Mouse (Mus musculus) midbrain, embryonic 16.5 days (tissue): ENCODE data around the gene Cpne1. TPM values are rescaled to one million over a fixed set of nuclear protein-coding genes. Genes with fewer than 3 reads are reported as not detected.
A peak's percentile ranks its signal among the peaks of the same experiment; 100 is the strongest.

Experiments used
- ATAC-seq: fragments of 200-750 bp; cut with Nextera tagmentation; 2 replicates; pipeline ENCODE4 v1.8.0; 2017; ENCODE audit warnings: moderate TSS enrichment
- H3K27ac ChIP-seq: fragments of 300-500 bp; sonication (generic); 2 replicates; pipeline ENCODE4 v1.5.1; 2014; ENCODE audit warnings: mild to moderate bottlenecking, low read length, mixed read lengths
- H3K27me3 ChIP-seq: fragments of 300-500 bp; sonication (generic); 2 replicates; pipeline ENCODE4 v1.6.1; 2014; ENCODE audit warnings: low read depth, low read length, mixed read lengths; ENCODE audit not compliant: control insufficient read depth, insufficient read depth
- H3K36me3 ChIP-seq: fragments of 300-500 bp; sonication (generic); 2 replicates; pipeline ENCODE4 v1.6.1; 2014; ENCODE audit warnings: mild to moderate bottlenecking, low read length, moderate library complexity, mixed read lengths; ENCODE audit not compliant: control insufficient read depth, insufficient read depth
- H3K4me1 ChIP-seq: fragments of 300-500 bp; sonication (generic); 2 replicates; pipeline ENCODE4 v1.6.1; 2014; ENCODE audit warnings: mild to moderate bottlenecking, low read length, mixed read lengths; ENCODE audit not compliant: control insufficient read depth, insufficient read depth
- H3K4me2 ChIP-seq: fragments of 300-500 bp; sonication (generic); 2 replicates; pipeline ENCODE4 v1.6.1; 2014; ENCODE audit warnings: mild to moderate bottlenecking, low read length, mixed read lengths
- H3K4me3 ChIP-seq: fragments of 300-500 bp; sonication (generic); 2 replicates; pipeline ENCODE4 v1.5.1; 2014; ENCODE audit warnings: low read depth, mild to moderate bottlenecking, low read length, moderate library complexity, mixed read lengths
- H3K9ac ChIP-seq: fragments of 300-500 bp; sonication (generic); 2 replicates; pipeline ENCODE4 v1.6.1; 2014; ENCODE audit warnings: low read depth, low read length, mixed read lengths
- H3K9me3 ChIP-seq: fragments of 300-500 bp; sonication (generic); replicated peaks from 2 replicates; pipeline ENCODE4 v1.6.1; 2014; ENCODE audit warnings: mild to moderate bottlenecking, low read length, mixed read lengths; ENCODE audit not compliant: control insufficient read depth, poor library complexity, severe bottlenecking
- WGBS: fragments of 180-500 bp; shearing (Covaris S2); extraction: QIAGEN DNeasy Blood & Tissue Kit; methylation state at CpG from one replicate; pipeline ENCODE4 v1.1.7; 2014; 5-methylcytosine and 5-hydroxymethylcytosine counted together
- polyA plus RNA-seq: library from polyadenylated mRNA; unstranded; fragments of >200 nt; fragmentation: Nextera tagmentation; extraction: Ambion mirVana; gene quantifications from 2 replicates; pipeline ENCODE4 v1.2.1, GENCODE M21; 2015

Cpne1 gene
- polyA plus RNA-seq, 1 experiment from 2014 or later: 23.2 TPM

DNA sequence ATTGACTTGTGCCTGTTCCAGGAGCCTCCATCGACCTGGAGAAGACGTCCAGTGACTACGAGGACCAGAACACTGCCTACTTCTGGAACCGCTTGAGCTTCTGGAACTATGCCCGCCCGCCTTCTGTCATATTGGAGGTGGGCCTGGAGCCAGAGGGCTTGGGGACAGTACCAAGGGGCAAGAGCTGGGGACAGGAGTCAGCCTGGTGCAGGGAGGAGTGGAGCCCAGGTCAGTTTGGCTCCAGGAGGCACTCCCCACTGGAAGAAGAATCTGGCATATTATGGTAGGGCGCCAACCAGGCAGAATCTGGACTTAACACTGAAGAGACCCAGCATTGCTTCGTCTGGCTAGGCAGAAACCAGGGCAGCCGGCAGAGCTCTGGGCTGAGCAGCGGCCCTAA, 43.8 kb downstream of the Cpne1 start:
- Histone ChIP-seq H3K4me3 (no peak overlapping the region), H3K4me1 (peaks cover 10% of the 10 kb centered on the region), H3K36me3 (peaks cover 26% of the 10 kb centered on the region), H3K9me3 (no peaks in the 10 kb centered on the region), H3K4me2 (no peak overlapping the region), H3K27me3 (no peaks in the 10 kb centered on the region), H3K9ac (no peak overlapping the region), H3K27ac (no peak overlapping the region)
- ATAC-seq: no peak
- 93% methylated on average over 10 of the region's 10 CpGs for WGBS

GRCm38 (mm10) chr2:156066126-156066525, 45.6 kb downstream of the Cpne1 start:
- H3K9ac ChIP-seq: peak overlapping the region; percentile 85
- H3K9me3 ChIP-seq: no peaks in the 10 kb centered on the region
- WGBS: 33% methylated on average over 10 of the region's 10 CpGs
- H3K4me3 ChIP-seq: peak overlapping the region; percentile 80
- peaks cover 10% of the 10 kb centered on the region for H3K4me1 ChIP-seq
- peak; percentile 30; the same call in 1 of the 2 replicates for ATAC-seq
- H3K4me2 ChIP-seq: peak overlapping the region; percentile 97
- H3K27ac ChIP-seq: no peak overlapping the region
- H3K27me3 ChIP-seq: no peaks in the 10 kb centered on the region
- H3K36me3 ChIP-seq: peaks cover 18% of the 10 kb centered on the region

DNA sequence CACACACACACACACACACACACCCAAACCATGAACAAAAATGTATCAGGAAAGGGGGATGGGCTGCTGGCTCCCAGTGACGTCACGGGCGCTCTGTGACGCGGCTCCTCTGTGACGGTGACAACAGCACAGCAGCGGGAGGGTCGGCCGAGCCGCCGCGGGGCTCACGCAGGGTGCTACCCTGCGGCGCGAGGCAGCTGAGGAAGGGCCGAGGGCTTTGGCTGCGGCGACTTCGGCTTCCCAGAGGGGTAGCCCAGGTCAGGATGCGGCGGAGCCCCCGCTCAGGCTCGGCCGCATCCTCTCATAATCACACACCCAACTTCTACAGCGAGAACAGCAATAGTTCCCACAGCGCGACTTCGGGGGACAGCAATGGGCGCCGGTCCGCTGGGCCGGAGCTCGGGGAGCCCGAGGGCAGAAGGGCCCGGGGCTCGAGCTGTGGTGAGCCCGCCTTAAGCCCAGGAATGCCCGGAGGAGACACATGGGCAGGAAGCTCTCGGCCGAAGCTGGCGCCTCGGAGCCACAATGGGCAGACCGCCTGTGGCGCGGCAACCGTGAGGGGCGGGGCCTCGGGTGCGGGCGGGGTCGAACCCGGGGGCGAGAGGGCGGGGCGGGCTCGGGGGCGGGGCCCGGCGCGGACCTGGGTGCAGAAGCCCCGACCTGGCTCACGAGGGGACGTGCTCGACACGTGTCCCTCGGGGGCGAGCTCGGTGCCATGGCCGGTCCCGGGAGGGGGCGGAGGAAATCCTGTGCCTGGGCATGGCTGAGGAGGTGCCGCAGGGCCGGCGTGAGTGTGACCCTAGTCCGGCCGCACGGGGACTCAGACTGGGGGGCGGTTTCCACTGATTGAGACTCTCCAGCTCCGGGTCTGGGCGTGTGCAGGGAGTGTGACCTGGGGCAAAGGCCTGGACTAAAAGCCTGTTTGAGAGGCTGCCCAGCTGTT, 46.4 kb downstream of the Cpne1 start, which contains the start of gene Spag4:
Spag4 (plus strand) TSS at position 77 of the 943 bp plus-strand sequence.
- Histone ChIP-seq H3K27ac (peak within 1 kb of the TSS; percentile 83), H3K4me1 (peaks cover 10% of the 10 kb centered on the region), H3K27me3 (no peaks in the 10 kb centered on the region), H3K4me3 (peak within 1 kb of the TSS; percentile 80), H3K4me2 (peak within 1 kb of the TSS; percentile 97), H3K9me3 (no peaks in the 10 kb centered on the region), H3K9ac (peak within 1 kb of the TSS; percentile 85), H3K36me3 (peaks cover 15% of the 10 kb centered on the region)
- 0% methylated on average over 69 of the region's 81 CpGs for WGBS
- ATAC-seq: peak; percentile 74

GRCm38 (mm10) chr2:156052816-156053215, 58.9 kb downstream of the Cpne1 start, which contains the start of gene Fer1l4:
Gene Fer1l4, minus strand, starts transcription at chr2:156052947.
- Histone ChIP-seq H3K36me3 (no peaks in the 10 kb centered on the region), H3K27me3 (no peaks in the 10 kb centered on the region), H3K9me3 (no peaks in the 10 kb centered on the region), H3K4me1 (no peaks in the 10 kb centered on the region), H3K27ac (no peak within 1 kb of the TSS), H3K4me2 (no peak within 1 kb of the TSS), H3K9ac (no peak within 1 kb of the TSS), H3K4me3 (no peak within 1 kb of the TSS)
- 87% methylated on average over 9 of the region's 9 CpGs for WGBS
- ATAC-seq: no peak

GRCm38 (mm10) chr2:156047929-156048328, 63.8 kb downstream of the Cpne1 start:
- no peaks in the 10 kb centered on the region for H3K4me1 ChIP-seq
- no peak overlapping the region for H3K4me3 ChIP-seq
- no peaks in the 10 kb centered on the region for H3K27me3 ChIP-seq
- H3K36me3 ChIP-seq: no peaks in the 10 kb centered on the region
- 9% methylated on average over 19 of the region's 19 CpGs for WGBS
- no peaks in the 10 kb centered on the region for H3K9me3 ChIP-seq
- H3K27ac ChIP-seq: no peak overlapping the region
- no peak for ATAC-seq
- H3K9ac ChIP-seq: no peak overlapping the region
- peak overlapping the region; percentile 27; the same call in 1 of the 2 replicates for H3K4me2 ChIP-seq

DNA sequence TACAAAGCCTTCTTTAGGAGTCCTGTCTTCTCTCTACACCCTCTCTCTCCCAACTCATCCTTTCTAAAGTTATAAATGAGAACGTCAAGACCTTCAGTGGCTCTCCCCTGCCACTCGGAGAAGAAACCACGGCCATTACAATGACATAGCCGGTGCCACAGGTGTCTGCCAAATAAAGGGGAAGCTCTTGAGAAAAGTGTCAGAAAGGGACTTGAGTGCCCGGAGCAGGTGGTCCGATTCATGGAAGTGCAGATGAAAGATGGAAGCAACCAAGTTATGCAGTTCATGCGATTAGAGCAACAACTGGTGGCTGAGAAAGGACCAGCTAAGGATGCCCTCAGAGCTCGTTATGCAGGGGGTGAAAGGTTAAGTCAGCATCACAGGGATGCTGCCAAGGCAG, 68.9 kb downstream of the Cpne1 start:
- Histone ChIP-seq H3K4me1 (no peaks in the 10 kb centered on the region), H3K27me3 (no peaks in the 10 kb centered on the region), H3K36me3 (no peaks in the 10 kb centered on the region), H3K27ac (no peak overlapping the region), H3K9ac (no peak overlapping the region), H3K4me2 (no peak overlapping the region), H3K4me3 (no peak overlapping the region), H3K9me3 (no peaks in the 10 kb centered on the region)
- no peak for ATAC-seq
- 78% methylated on average over 8 of the region's 8 CpGs for WGBS

- H3K9ac ChIP-seq: no peak overlapping the region
- no peaks in the 10 kb centered on the region for H3K4me1 ChIP-seq
- WGBS: 91% methylated on average over 3 of the region's 3 CpGs
- no peak overlapping the region for H3K27ac ChIP-seq
- H3K4me2 ChIP-seq: no peak overlapping the region
- no peaks in the 10 kb centered on the region for H3K9me3 ChIP-seq
- H3K36me3 ChIP-seq: no peaks in the 10 kb centered on the region
- ATAC-seq: no peak
- no peak overlapping the region for H3K4me3 ChIP-seq
- no peaks in the 10 kb centered on the region for H3K27me3 ChIP-seq
These were observed 72.4 kb downstream of the Cpne1 start for GRCm38 (mm10) chr2:156039390-156039789.

DNA sequence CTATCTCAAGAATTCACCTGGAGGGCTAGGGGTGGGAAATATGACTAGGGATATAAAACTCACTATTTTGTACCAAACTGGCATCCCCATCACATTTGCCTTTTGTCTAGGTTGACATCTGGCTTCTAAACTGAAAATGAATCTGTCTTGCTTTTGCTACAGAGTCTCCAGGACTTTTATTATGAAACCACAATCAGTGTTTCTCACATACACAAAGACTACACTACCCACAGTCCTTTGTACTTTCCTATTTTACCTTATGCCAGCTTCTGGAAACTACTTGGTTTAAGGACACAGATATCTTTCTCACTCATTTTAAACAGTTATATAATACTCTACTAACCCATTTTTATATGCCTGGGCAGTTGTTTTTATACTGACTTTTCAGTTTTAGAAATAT, 86.3 kb downstream of the Cpne1 start:
- no peak overlapping the region for H3K4me3 ChIP-seq
- ATAC-seq: no peak
- H3K4me2 ChIP-seq: no peak overlapping the region
- no peaks in the 10 kb centered on the region for H3K4me1 ChIP-seq
- no peaks in the 10 kb centered on the region for H3K36me3 ChIP-seq
- H3K27ac ChIP-seq: no peak overlapping the region
- H3K9me3 ChIP-seq: no peaks in the 10 kb centered on the region
- H3K27me3 ChIP-seq: no peaks in the 10 kb centered on the region
- H3K9ac ChIP-seq: no peak overlapping the region
